11 mouse cellular contexts compared by ENCODE assay signal in genomic region chr3:69908074-69908473, GRCm38 (mm10). TPM values are rescaled to one million over a fixed set of nuclear protein-coding genes. Genes with fewer than 3 reads are reported as not detected.
DNase-seq lines count a peak whose midpoint lies in the region; ATAC-seq lines count a peak whose summit lies in the region.
"Had no signal": no experiment of that assay in that cellular context is flagged by ENCODE, and none has a peak within 500 bp of the region (broad histone marks: within the 10 kb centered on the region; RNA-seq: fewer than 3 reads in every experiment).

No protein-coding gene starts in this region.

- no peaks in the 10 kb centered on the region for H3K9me3 ChIP-seq in forebrain, embryonic 13.5 days (replicated peaks)
- H3K9me3 ChIP-seq in forebrain, embryonic 10.5 days, result no peaks in the 10 kb centered on the region
- H3K9me3 ChIP-seq in limb, embryonic 12.5 days, result no peaks in the 10 kb centered on the region
- H3K9me3 ChIP-seq: heart, embryonic 10.5 days; megakaryocyte, embryonic 14.5 days had no signal

- peak; percentile 73 for ATAC-seq in forebrain, embryonic 13.5 days
- ATAC-seq in common myeloid progenitor, adult 5-6 weeks (replicated peaks; ENCODE audit: low read depth, poor library complexity, severe bottlenecking), result peak; percentile 82
- ATAC-seq in limb, embryonic 12.5 days (ENCODE audit: insufficient number of reproducible peaks, insufficient read depth, low FRiP score, low TSS enrichment, low read depth), result no peak

- H3K36me3 ChIP-seq in forebrain, embryonic 13.5 days (ENCODE audit: poor library complexity, severe bottlenecking), result no peaks in the 10 kb centered on the region
- no peaks in the 10 kb centered on the region for H3K36me3 ChIP-seq in forebrain, embryonic 10.5 days (replicated peaks)
- H3K36me3 ChIP-seq in limb, embryonic 12.5 days, result no peaks in the 10 kb centered on the region
- H3K36me3 ChIP-seq: heart, embryonic 10.5 days had no signal

- no peaks in the 10 kb centered on the region for H3K27me3 ChIP-seq in forebrain, embryonic 13.5 days
- no peaks in the 10 kb centered on the region for H3K27me3 ChIP-seq in forebrain, embryonic 10.5 days (ENCODE audit: poor library complexity, severe bottlenecking)
- no peaks in the 10 kb centered on the region for H3K27me3 ChIP-seq in limb, embryonic 12.5 days

- WGBS in forebrain, embryonic 13.5 days, result 75% methylated on average over 4 of the region's 4 CpGs
- WGBS in forebrain, embryonic 10.5 days, result 59% methylated on average over 4 of the region's 4 CpGs
- WGBS in limb, embryonic 12.5 days, result 28% methylated on average over 4 of the region's 4 CpGs

- H3K4me1 ChIP-seq in forebrain, embryonic 13.5 days, result no peaks in the 10 kb centered on the region
- peaks cover 4% of the 10 kb centered on the region for H3K4me1 ChIP-seq in forebrain, embryonic 10.5 days
- H3K4me1 ChIP-seq in limb, embryonic 12.5 days (replicated peaks), result peaks cover 11% of the 10 kb centered on the region

- no peak overlapping the region for H3K4me3 ChIP-seq in forebrain, embryonic 13.5 days
- H3K4me3 ChIP-seq in forebrain, embryonic 10.5 days, result no peak overlapping the region
- H3K4me3 ChIP-seq in limb, embryonic 12.5 days (replicated peaks), result no peak overlapping the region
- H3K4me3 ChIP-seq: heart, embryonic 10.5 days; megakaryocyte, embryonic 14.5 days had no signal

- H3K27ac ChIP-seq in forebrain, embryonic 13.5 days, result no peak overlapping the region
- no peak overlapping the region for H3K27ac ChIP-seq in forebrain, embryonic 10.5 days
- H3K27ac ChIP-seq in limb, embryonic 12.5 days, result no peak overlapping the region
- H3K27ac ChIP-seq: heart, embryonic 10.5 days had no signal

- no peak overlapping the region for H3K4me2 ChIP-seq in forebrain, embryonic 13.5 days
- H3K4me2 ChIP-seq in limb, embryonic 12.5 days, result peak overlapping the region; percentile 37

- no peak overlapping the region for H3K9ac ChIP-seq in forebrain, embryonic 13.5 days
- H3K9ac ChIP-seq in limb, embryonic 12.5 days (replicated peaks), result no peak overlapping the region

- no peak for DNase-seq in forebrain, embryonic 10.5 days (ENCODE audit: extremely low spot score, low spot score)
- DNase-seq in A20 (ENCODE audit: low read depth, low spot score), result peak; percentile 41
- DNase-seq in adrenal gland, adult 2 months, result no peak
- DNase-seq in right cerebral cortex, postnatal 25 days, result no peak
- no peak for DNase-seq in heart, adult 18-20 months
- DNase-seq: thymus, postnatal 4 days had no signal

RNA-seq across cellular contexts. Expression of gene Sptssb, which starts 48.3 kb away (rescaled TPM):
- not detected in 2 replicates for polyA plus RNA-seq in forebrain, embryonic 13.5 days (2015; fragmentation: Nextera tagmentation; extraction: Ambion mirVana)
- polyA plus RNA-seq in forebrain, embryonic 10.5 days (2016; fragmentation: Nextera tagmentation; extraction: Ambion mirVana), result not detected in 2 replicates
- not detected in 2 replicates for total RNA-seq in common myeloid progenitor, adult 5-6 weeks (2017)
- polyA plus RNA-seq in limb, embryonic 12.5 days (2016; fragmentation: Nextera tagmentation; extraction: Ambion mirVana), result 0.19 TPM in 1 of 2 replicates, not detected in the other
- total RNA-seq in adrenal gland, adult 2 months (2021), result not detected
- polyA plus RNA-seq in adrenal gland, adult 2 months (2012; rRNA removed), result 0.50 TPM in 1 of 2 replicates, not detected in the other
- total RNA-seq in heart, adult 18-20 months (2021), result not detected
